Mouse (Mus musculus): ENCODE measurements around the gene Hnrnpul2.
"Not testable (repeated sequence)": the region's sequence is repeated elsewhere in the genome, so short reads cannot be mapped to it uniquely, and the experiment has no call there.

DNA sequence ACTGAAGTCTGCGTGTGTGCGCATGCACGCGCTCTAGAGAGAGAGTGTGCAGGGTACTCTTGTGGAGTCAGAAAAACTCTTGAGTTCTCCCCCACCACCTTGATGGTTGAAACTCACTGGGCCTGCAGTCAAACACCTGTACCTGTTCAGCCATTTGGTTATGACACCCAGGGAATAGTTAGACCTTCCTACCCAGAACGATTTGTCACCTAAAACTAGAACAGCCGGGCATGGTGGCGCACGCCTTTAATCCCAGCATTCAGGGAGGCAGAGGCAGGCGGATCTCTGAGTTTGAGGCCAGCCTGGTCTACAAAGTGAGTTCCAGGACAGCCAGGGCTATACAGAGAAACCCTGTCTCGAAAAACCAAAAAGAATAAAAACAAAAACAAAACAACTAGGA is 16.5 kb downstream of the Hnrnpul2 start:
- not testable (repeated sequence) for TF ChIP-seq POLR2A, CTCF (IDR thresholded peaks at IDR 0.05; ENCODE audit: extremely low read depth, insufficient read depth, low read length)

Measured in cortical plate, adult 2 months (tissue).